ENCODE assay signal across 12 mouse cellular contexts in the genomic region with DNA sequence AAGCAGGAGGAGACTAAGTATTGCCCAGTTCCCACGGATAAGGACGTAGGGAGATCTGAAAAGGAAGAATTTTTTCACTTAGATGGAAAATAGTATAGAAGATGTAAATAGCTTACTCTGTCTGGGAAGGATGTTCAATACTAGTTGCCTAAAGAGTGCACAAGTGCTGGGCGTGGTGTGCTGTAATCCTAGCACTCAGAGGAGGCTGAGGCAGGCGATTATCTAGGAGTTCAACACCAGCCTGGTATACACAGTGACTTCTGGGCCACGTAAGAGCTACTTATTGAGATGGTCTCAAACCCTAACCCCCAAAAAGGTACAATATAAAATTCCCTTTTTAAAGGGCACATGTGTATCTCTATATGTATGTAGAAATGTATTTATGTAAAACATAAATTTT. TPM values are rescaled to one million over a fixed set of nuclear protein-coding genes. Genes with fewer than 3 reads are reported as not detected.
DNase-seq lines count a peak whose midpoint lies in the region; ATAC-seq and TF ChIP-seq lines count a peak whose summit lies in the region.
"Had no signal": no experiment of that assay in that cellular context is flagged by ENCODE, and none has a peak within 500 bp of the region (broad histone marks: within the 10 kb centered on the region; RNA-seq: fewer than 3 reads in every experiment).

No protein-coding gene starts in this region.

- H3K9ac ChIP-seq in heart, embryonic 13.5 days = no peak overlapping the region
- no peak overlapping the region for H3K9ac ChIP-seq in liver, embryonic 15.5 days

- no peak overlapping the region for H3K4me3 ChIP-seq in heart, embryonic 13.5 days
- H3K4me3 ChIP-seq in testis, adult 2 months (ENCODE audit: control insufficient read depth, low read depth, low read length) = peak overlapping the region; percentile 58
- H3K4me3 ChIP-seq in liver, embryonic 15.5 days (replicated peaks) = no peak overlapping the region

- H3K9me3 ChIP-seq in heart, embryonic 13.5 days = no peaks in the 10 kb centered on the region
- H3K9me3 ChIP-seq in liver, embryonic 15.5 days (replicated peaks) = no peaks in the 10 kb centered on the region
- H3K9me3 ChIP-seq: stomach, embryonic 15.5 days had no signal

- H3K27ac ChIP-seq in heart, embryonic 13.5 days (replicated peaks) = no peak overlapping the region
- no peak overlapping the region for H3K27ac ChIP-seq in testis, adult 2 months (ENCODE audit: control insufficient read depth, insufficient read depth, low read depth, low read length)
- 0 out of 2 replicates have a peak overlapping the region, but pooled peaks have one; percentile 20 for H3K27ac ChIP-seq in liver, embryonic 15.5 days (replicated peaks)
- H3K27ac ChIP-seq: stomach, embryonic 15.5 days had no signal

- no peak for TF ChIP-seq POLR2A in testis, adult 2 months (IDR thresholded peaks at IDR 0.05; ENCODE audit: control insufficient read depth, low read depth, low read length)

- H3K36me3 ChIP-seq in heart, embryonic 13.5 days = peaks cover 35% of the 10 kb centered on the region
- H3K36me3 ChIP-seq in testis, adult 2 months (ENCODE audit: control insufficient read depth, insufficient read depth, low read length) = peaks cover 4% of the 10 kb centered on the region
- no peaks in the 10 kb centered on the region for H3K36me3 ChIP-seq in liver, embryonic 15.5 days (replicated peaks)
- H3K36me3 ChIP-seq: stomach, embryonic 15.5 days had no signal

- H3K4me1 ChIP-seq in heart, embryonic 13.5 days = peaks cover 12% of the 10 kb centered on the region
- no peaks in the 10 kb centered on the region; the same call in 1 of the 2 replicates for H3K4me1 ChIP-seq in testis, adult 2 months (ENCODE audit: control insufficient read depth, insufficient read depth, low read length)
- H3K4me1 ChIP-seq in liver, embryonic 15.5 days (replicated peaks) = peaks cover 30% of the 10 kb centered on the region

- no peaks in the 10 kb centered on the region for H3K27me3 ChIP-seq in heart, embryonic 13.5 days (replicated peaks)
- no peaks in the 10 kb centered on the region for H3K27me3 ChIP-seq in testis, adult 2 months (ENCODE audit: control insufficient read depth, insufficient read depth, low read length)
- no peaks in the 10 kb centered on the region for H3K27me3 ChIP-seq in liver, embryonic 15.5 days
- H3K27me3 ChIP-seq: stomach, embryonic 15.5 days had no signal

- no peak for TF ChIP-seq CTCF in testis, adult 2 months (IDR thresholded peaks at IDR 0.05; ENCODE audit: control insufficient read depth, insufficient read depth, insufficient replicate concordance, low read depth, low read length)

- DNase-seq in heart, adult 8-10 months (ENCODE audit: low spot score) = no peak
- DNase-seq in testis, postnatal 14 days (ENCODE audit: low spot score) = no peak
- no peak for DNase-seq in adrenal gland, postnatal 36 days
- no peak for DNase-seq in gastrocnemius, postnatal 25 days
- DNase-seq in adrenal gland, postnatal 4 days (ENCODE audit: low spot score in 2 of 2) = no peak
- DNase-seq: cerebellum, postnatal 36 days; heart, postnatal 36 days; kidney, postnatal 14 days had no signal

- WGBS in heart, embryonic 13.5 days = 79% methylated on average over 5 of the region's 5 CpGs
- 54% methylated on average over 5 of the region's 5 CpGs for WGBS in liver, embryonic 15.5 days (ENCODE audit: insufficient replicate concordance)

- H3K4me2 ChIP-seq in heart, embryonic 13.5 days = peak overlapping the region; percentile 13; the same call in 1 of the 2 replicates
- 0 out of 2 replicates have a peak overlapping the region, but pooled peaks have one; percentile 3 for H3K4me2 ChIP-seq in liver, embryonic 15.5 days

- no peak for ATAC-seq in heart, embryonic 13.5 days (ENCODE audit: extremely low read depth, insufficient number of reproducible peaks, low FRiP score, low TSS enrichment)
- ATAC-seq in liver, embryonic 15.5 days (ENCODE audit: insufficient read depth) = no peak

RNA-seq across cellular contexts. Expression of a gene that starts 1.0 kb away (rescaled TPM):
- 12.6 and 13.3 TPM in 2 replicates for polyA plus RNA-seq in heart, embryonic 13.5 days (2015; fragmentation: Nextera tagmentation; extraction: Ambion mirVana)
- total RNA-seq in heart, adult 8-10 months (2022) = 10 to 100 TPM; 27.0 to 30.0 (median 28.8) TPM
- 94.2 and 95.8 TPM in 2 replicates for polyA plus RNA-seq in testis, adult 2 months (2012; rRNA removed)
- polyA plus RNA-seq in liver, embryonic 15.5 days (2015; fragmentation: Nextera tagmentation; extraction: Ambion mirVana) = 4.7 and 5.2 TPM in 2 replicates
- 10 to 100 TPM; 45.8 to 46.3 TPM for total RNA-seq in adrenal gland, postnatal 36 days (2021)
- 10 to 100 TPM; 18.1 to 18.6 TPM for total RNA-seq in gastrocnemius, postnatal 25 days (2021)
- total RNA-seq in adrenal gland, postnatal 4 days (2021) = 10 to 100 TPM; 63.3 to 63.6 TPM
